Mouse (Mus musculus) limb, embryonic 14.5 days (tissue): ENCODE measurements at regions not wholly inside any gene's neighbourhood (a gene's known extent, or its start where the extent isn't known, plus 50 kb on each side); places are given as distances from the start of the nearest gene placed in this dataset.

ENCODE experiments used
- ATAC-seq: fragments of 200-750 bp; cut with Nextera tagmentation; 2 replicates; pipeline ENCODE4 v1.8.0; 2017; ENCODE audit warnings: low read depth, moderate number of reproducible peaks, moderate TSS enrichment; ENCODE audit not compliant: low FRiP score
- DNase-seq: peaks from one replicate; pipeline ENCODE4 v3.0.0-alpha.2; 2015; ENCODE audit warnings: low spot score
- H3K27ac ChIP-seq: fragments of 300-500 bp; sonication (generic); replicated peaks from 2 replicates; pipeline ENCODE4 v1.5.1; 2014; ENCODE audit warnings: low read depth, mild to moderate bottlenecking, low read length, moderate library complexity, mixed read lengths
- H3K27me3 ChIP-seq: fragments of 300-500 bp; sonication (generic); 2 replicates; pipeline ENCODE4 v1.6.1; 2014; ENCODE audit warnings: low read length, mixed read lengths; ENCODE audit not compliant: control insufficient read depth, insufficient read depth
- H3K36me3 ChIP-seq: fragments of 300-500 bp; sonication (generic); 2 replicates; pipeline ENCODE4 v1.6.1; 2014; ENCODE audit warnings: mild to moderate bottlenecking, low read length, moderate library complexity, mixed read lengths; ENCODE audit not compliant: control insufficient read depth, insufficient read depth
- H3K4me1 ChIP-seq: fragments of 300-500 bp; sonication (generic); 2 replicates; pipeline ENCODE4 v1.6.1; 2014; ENCODE audit warnings: antibody characterized with exemption, low read length, mixed read lengths; ENCODE audit not compliant: control insufficient read depth, insufficient read depth
- H3K4me2 ChIP-seq: fragments of 300-500 bp; sonication (generic); replicated peaks from 2 replicates; pipeline ENCODE4 v1.6.1; 2014; ENCODE audit warnings: low read depth, mild to moderate bottlenecking, low read length, moderate library complexity; ENCODE audit not compliant: severe bottlenecking
- H3K4me3 ChIP-seq: fragments of 300-500 bp; sonication (generic); replicated peaks from 2 replicates; pipeline ENCODE4 v1.5.1; 2014; ENCODE audit warnings: low read length
- H3K9ac ChIP-seq: fragments of 300-500 bp; sonication (generic); 2 replicates; pipeline ENCODE4 v1.6.1; 2014; ENCODE audit warnings: mild to moderate bottlenecking, low read depth, low read length, moderate library complexity; ENCODE audit not compliant: severe bottlenecking
- H3K9me3 ChIP-seq: fragments of 300-500 bp; sonication (generic); 2 replicates; pipeline ENCODE4 v1.6.1; 2016; ENCODE audit warnings: low read length; ENCODE audit not compliant: control insufficient read depth
- POLR2A ChIP-seq: fragments of 200-500 bp; IDR thresholded peaks from 2 replicates; pipeline ENCODE4 v1.8.0; 2012; ENCODE audit warnings: inconsistent platforms, mild to moderate bottlenecking, moderate library complexity, borderline replicate concordance; ENCODE audit not compliant: insufficient read depth, insufficient read length; ENCODE audit errors: extremely low read depth
- WGBS: fragments of 180-500 bp; shearing (Covaris S2); extraction: QIAGEN DNeasy Blood & Tissue Kit; methylation state at CpG from one replicate; pipeline ENCODE4 v1.1.7; 2014; 5-methylcytosine and 5-hydroxymethylcytosine counted together

DNA sequence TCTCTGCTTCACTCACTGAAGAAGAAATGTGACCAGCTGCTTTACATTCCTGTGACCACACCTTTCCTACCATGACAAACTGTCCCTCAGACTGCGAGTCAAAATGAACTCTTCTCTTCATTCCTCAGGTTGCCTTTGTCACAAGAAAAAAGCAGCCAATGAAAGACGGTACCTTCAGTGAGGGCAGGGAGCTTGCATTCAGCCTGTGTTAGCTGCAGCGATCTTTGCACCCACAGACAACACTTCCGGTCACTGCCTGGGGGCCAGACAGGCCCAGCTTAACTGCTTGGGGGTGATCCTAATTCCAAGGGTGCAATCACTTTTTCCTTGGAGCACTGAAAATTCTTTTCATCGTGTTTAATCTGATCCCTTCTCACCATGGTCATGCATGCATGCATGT lies 169.2 kb upstream of the Jade1 start:
- Histone ChIP-seq H3K27me3 (no peaks in the 10 kb centered on the region), H3K36me3 (no peaks in the 10 kb centered on the region), H3K4me3 (no peak overlapping the region), H3K9ac (no peak overlapping the region), H3K4me1 (0 out of 2 replicates have a peak, but pooled peaks cover 3% of the 10 kb centered on the region), H3K27ac (no peak overlapping the region), H3K4me2 (no peak overlapping the region), H3K9me3 (no peaks in the 10 kb centered on the region)
- no peak for TF ChIP-seq POLR2A
- ATAC-seq, result no peak
- WGBS, result 64% methylated on average over 5 of the region's 5 CpGs
- DNase-seq, result no peak

DNA sequence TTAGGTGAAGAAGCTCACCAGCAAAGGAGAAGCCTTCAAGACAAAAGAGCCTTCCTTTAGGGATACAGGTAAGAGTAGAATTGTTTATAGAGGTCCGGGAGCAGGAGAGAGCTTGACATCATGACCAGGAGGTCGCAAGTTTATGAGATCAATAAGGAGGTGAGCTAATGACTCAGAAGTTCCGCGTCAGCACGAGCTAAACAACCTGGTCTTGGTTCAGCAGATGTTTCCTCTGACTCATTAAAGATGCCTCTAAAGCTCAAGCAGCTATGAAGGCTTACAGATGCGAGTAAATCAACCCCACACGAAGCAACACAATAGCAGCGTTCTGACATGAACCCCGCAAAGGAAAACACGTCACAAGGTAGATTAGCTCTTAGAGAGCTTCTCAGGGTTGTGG lies 171.1 kb upstream of the Jade1 start:
- Histone ChIP-seq H3K9ac (no peak overlapping the region), H3K4me2 (no peak overlapping the region), H3K36me3 (no peaks in the 10 kb centered on the region), H3K27me3 (no peaks in the 10 kb centered on the region), H3K4me1 (0 out of 2 replicates have a peak, but pooled peaks cover 3% of the 10 kb centered on the region), H3K9me3 (no peaks in the 10 kb centered on the region), H3K27ac (no peak overlapping the region), H3K4me3 (no peak overlapping the region)
- WGBS, result 29% methylated on average over 10 of the region's 10 CpGs
- DNase-seq, result no peak
- ATAC-seq, result no peak
- TF ChIP-seq POLR2A, result no peak

DNA sequence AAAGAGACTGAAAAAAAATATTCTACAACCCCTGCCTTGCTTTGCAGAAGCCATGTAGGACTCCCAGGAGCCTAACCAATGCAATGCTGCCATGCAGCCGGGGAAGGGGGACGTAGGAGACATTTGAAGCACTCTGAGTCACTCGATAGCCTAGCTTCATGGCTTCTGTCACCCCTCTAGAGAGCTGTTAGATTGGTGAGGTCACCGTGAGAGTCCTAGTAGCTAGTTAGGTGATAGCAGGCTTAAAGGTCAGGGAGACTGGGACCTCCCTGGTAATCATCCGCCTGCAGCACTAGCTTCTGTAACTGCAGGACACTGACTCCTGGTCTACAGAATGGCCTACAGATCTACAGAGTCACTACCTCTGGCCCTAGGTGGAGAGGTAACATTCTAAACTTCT lies 177.0 kb upstream of the Jade1 start:
- no peak for TF ChIP-seq POLR2A
- Histone ChIP-seq H3K4me2 (no peak overlapping the region), H3K36me3 (no peaks in the 10 kb centered on the region), H3K27ac (no peak overlapping the region), H3K4me3 (no peak overlapping the region), H3K27me3 (no peaks in the 10 kb centered on the region), H3K4me1 (peaks cover 4% of the 10 kb centered on the region; the same call in 1 of the 2 replicates), H3K9ac (no peak overlapping the region), H3K9me3 (no peaks in the 10 kb centered on the region)
- ATAC-seq, result no peak
- 71% methylated on average over 5 of the region's 5 CpGs for WGBS
- no peak for DNase-seq

DNA sequence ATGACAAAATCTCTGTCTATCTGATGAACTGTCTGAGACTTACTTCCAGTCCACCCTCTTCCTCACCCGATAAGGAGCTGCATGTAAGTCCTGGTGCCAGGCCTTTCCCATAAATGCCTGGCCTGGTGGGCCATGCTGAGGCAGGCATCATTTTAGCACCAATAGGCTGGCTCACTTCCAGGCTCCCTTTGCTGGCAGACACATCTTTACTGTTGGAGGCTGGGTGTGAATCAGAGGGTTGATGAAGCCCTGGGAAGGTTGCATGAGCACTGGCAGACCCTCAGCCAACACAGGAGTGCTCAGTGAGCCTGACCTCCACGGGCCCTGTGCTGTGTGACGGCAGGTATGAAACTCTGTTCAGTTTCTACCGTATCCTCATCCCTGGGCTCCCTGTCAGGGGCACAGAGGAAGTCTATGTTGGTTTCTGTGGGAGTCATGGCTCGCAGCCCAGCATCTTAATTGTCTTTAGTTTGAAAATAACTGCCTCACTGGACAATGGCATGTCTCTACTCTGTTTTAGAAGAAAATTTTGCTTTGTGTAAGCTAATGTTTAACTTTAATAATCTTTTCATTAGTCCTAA lies 177.6 kb upstream of the Jade1 start:
- DNase-seq (no peak), ATAC-seq (no peak)
- Histone ChIP-seq H3K4me1 (peaks cover 4% of the 10 kb centered on the region; the same call in 1 of the 2 replicates), H3K27ac (no peak overlapping the region), H3K9ac (no peak overlapping the region), H3K4me2 (no peak overlapping the region), H3K27me3 (no peaks in the 10 kb centered on the region), H3K4me3 (no peak overlapping the region), H3K9me3 (no peaks in the 10 kb centered on the region), H3K36me3 (no peaks in the 10 kb centered on the region)
- TF ChIP-seq POLR2A, result no peak
- WGBS, result 65% methylated on average over 5 of the region's 5 CpGs

DNA sequence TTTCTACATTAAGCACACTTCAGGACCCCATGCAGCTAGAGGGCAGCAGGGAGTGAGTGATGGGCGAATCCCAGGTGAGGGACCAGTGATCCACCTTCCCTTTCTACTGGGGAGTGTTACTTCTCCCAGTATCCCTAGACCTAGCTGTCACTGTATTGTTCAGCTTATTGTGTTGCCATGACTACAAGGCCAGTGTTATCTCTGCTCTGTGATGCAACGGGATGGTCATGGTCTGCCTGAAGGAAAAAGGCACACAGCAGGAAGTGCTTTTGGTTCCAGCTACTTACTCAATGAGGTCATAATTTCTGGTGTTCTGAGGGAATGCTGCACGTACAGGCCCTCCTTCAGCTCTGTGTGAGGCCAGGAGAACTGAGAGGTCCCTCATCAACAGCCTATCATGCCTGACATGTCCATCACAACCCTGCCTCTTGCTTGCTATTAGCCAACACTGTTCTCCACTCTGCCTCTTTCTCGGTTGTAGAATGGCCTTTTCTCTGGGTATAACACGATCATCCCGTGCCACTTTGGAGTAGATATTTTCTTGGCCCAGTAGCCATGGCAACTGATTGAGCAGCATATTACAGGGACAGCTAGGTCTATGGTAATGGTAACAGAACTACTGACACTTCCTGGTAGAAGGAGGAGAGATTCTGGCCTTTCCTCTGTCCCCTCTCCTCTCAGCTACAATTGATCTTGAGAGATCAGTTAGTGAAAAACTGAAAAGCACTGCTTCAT lies 178.5 kb upstream of the Jade1 start:
- no peak for TF ChIP-seq POLR2A
- Histone ChIP-seq H3K36me3 (no peaks in the 10 kb centered on the region), H3K27ac (no peak overlapping the region), H3K9ac (no peak overlapping the region), H3K4me3 (no peak overlapping the region), H3K4me2 (no peak overlapping the region), H3K9me3 (no peaks in the 10 kb centered on the region), H3K27me3 (no peaks in the 10 kb centered on the region), H3K4me1 (peaks cover 4% of the 10 kb centered on the region; the same call in 1 of the 2 replicates)
- DNase-seq, result peak; percentile 7
- WGBS, result 63% methylated on average over 6 of the region's 6 CpGs
- ATAC-seq, result no peak
